Mouse (Mus musculus) thymus, adult 2 months (tissue): ENCODE data around the gene Fam189a1.

Experiments
- CTCF ChIP-seq: fragments of 200-500 bp; IDR thresholded peaks from 2 replicates; pipeline ENCODE4 v1.5.1; 2012; ENCODE audit warnings: mild to moderate bottlenecking, control low read depth, low read length, moderate library complexity, borderline replicate concordance; ENCODE audit not compliant: control insufficient read depth, poor library complexity, insufficient read depth; ENCODE audit errors: extremely low read depth
- POLR2A ChIP-seq: fragments of 200-500 bp; IDR thresholded peaks from 2 replicates; pipeline ENCODE4 v1.6.1; 2012; ENCODE audit warnings: mild to moderate bottlenecking, low read length, control low read depth, moderate library complexity; ENCODE audit not compliant: control insufficient read depth, poor library complexity, insufficient read depth; ENCODE audit errors: extremely low read depth

DNA sequence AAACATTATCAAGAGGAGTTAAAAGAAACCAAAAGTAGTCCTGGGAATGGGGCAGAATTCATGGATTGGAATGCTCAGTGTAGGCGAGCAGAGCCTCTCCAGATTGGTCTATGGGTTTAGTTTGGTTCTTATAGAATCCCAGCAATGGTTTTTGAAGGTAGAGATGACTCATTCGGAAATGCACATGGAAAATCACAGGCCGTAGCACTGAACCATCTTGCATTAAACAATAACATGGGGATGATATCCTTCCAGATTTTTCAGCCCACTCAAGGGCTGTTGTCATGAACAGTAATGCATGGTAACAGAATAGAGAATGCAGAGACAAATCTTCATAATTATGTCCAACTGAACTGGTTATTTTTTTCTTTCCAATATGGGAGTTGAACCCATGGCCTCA, 390.8 kb downstream of the Fam189a1 start:
- TF ChIP-seq CTCF (no peak), POLR2A (no peak)
